Mouse (Mus musculus) ES-Bruce4 (cell line): Measurements from ENCODE around the gene Nectin2. TPM values are rescaled to one million over a fixed set of nuclear protein-coding genes. Genes with fewer than 3 reads are reported as not detected.

ENCODE experiments used
- H3K27ac ChIP-seq: 2 replicates; pipeline ENCODE4 v1.5.1; 2012; ENCODE audit warnings: low read length, inconsistent platforms; ENCODE audit not compliant: insufficient read depth
- H3K27me3 ChIP-seq: 2 replicates; pipeline ENCODE4 v1.6.1; 2012; ENCODE audit warnings: mild to moderate bottlenecking, low read length, inconsistent platforms; ENCODE audit not compliant: control insufficient read depth, poor library complexity, insufficient read depth, severe bottlenecking
- H3K36me3 ChIP-seq: 2 replicates; pipeline ENCODE4 v1.6.1; 2012; ENCODE audit warnings: inconsistent platforms, mild to moderate bottlenecking, low read length, moderate library complexity; ENCODE audit not compliant: control insufficient read depth, poor library complexity, insufficient read depth, severe bottlenecking
- H3K4me1 ChIP-seq: one replicate; pipeline ENCODE4 v1.8.1; 2011; ENCODE audit warnings: low read length; ENCODE audit not compliant: control insufficient read depth, insufficient read depth
- H3K4me3 ChIP-seq: 2 replicates; pipeline ENCODE4 v1.5.1; 2011; ENCODE audit warnings: low read depth, mild to moderate bottlenecking, low read length
- H3K9ac ChIP-seq: 2 replicates; pipeline ENCODE4 v1.6.1; 2012; ENCODE audit warnings: low read depth, mild to moderate bottlenecking, inconsistent platforms; ENCODE audit not compliant: poor library complexity, severe bottlenecking
- H3K9me3 ChIP-seq: replicated peaks from 2 replicates; pipeline ENCODE4 v1.6.1; 2012; ENCODE audit warnings: mild to moderate bottlenecking, low read length, inconsistent platforms; ENCODE audit not compliant: control insufficient read depth, poor library complexity, insufficient read depth, severe bottlenecking
- CTCF ChIP-seq: IDR thresholded peaks from one replicate; pipeline ENCODE4 v1.8.1; 2011; ENCODE audit warnings: low read depth, low read length
- EP300 ChIP-seq: IDR thresholded peaks from 2 replicates; pipeline ENCODE4 v1.6.1; 2011; ENCODE audit warnings: low read depth, low read length; ENCODE audit not compliant: insufficient read depth
- POLR2A ChIP-seq: IDR thresholded peaks from one replicate; pipeline ENCODE4 v1.8.1; 2011; ENCODE audit warnings: low read length; ENCODE audit not compliant: insufficient read depth
- polyA plus RNA-seq: library from polyadenylated mRNA; stranded (reverse); fragments of >200 nt; gene quantifications from 2 replicates; pipeline ENCODE4 v1.2.4, GENCODE M21; 2011; ENCODE audit warnings: low read depth; ENCODE audit not compliant: missing spikeins, insufficient read depth, insufficient read length

Gene Nectin2
- polyA plus RNA-seq, 1 experiment = 86.7 TPM

GRCm38 (mm10) chr7:19752652-19753051, 2.4 kb upstream of the Nectin2 start:
- Histone ChIP-seq H3K4me3 (no peak overlapping the region), H3K4me1 (peaks cover 5% of the 10 kb centered on the region), H3K27me3 (no peaks in the 10 kb centered on the region), H3K9ac (no peak overlapping the region), H3K27ac (peak overlapping the region; percentile 28; the same call in 1 of the 2 replicates), H3K9me3 (no peaks in the 10 kb centered on the region), H3K36me3 (0 out of 2 replicates have a peak, but pooled peaks cover 2% of the 10 kb centered on the region)
- TF ChIP-seq POLR2A (no peak), EP300 (no peak), CTCF (peak; percentile 74)

- H3K4me3 ChIP-seq = no peak overlapping the region
- H3K27ac ChIP-seq = no peak overlapping the region
- H3K36me3 ChIP-seq = no peaks in the 10 kb centered on the region
- H3K4me1 ChIP-seq = peaks cover 6% of the 10 kb centered on the region
- no peaks in the 10 kb centered on the region for H3K9me3 ChIP-seq
- TF ChIP-seq POLR2A (no peak), CTCF (no peak), EP300 (no peak)
- H3K9ac ChIP-seq = no peak overlapping the region
- no peaks in the 10 kb centered on the region for H3K27me3 ChIP-seq
These were observed 744 bp upstream of the Nectin2 start for GRCm38 (mm10) chr7:19751070-19751383.

GRCm38 (mm10) chr7:19749389-19750216, 680 bp downstream of the Nectin2 start:
- no peaks in the 10 kb centered on the region for H3K9me3 ChIP-seq
- TF ChIP-seq EP300 (peak; percentile 72), CTCF (peak; percentile 86), POLR2A (peak; percentile 54)
- no peaks in the 10 kb centered on the region for H3K27me3 ChIP-seq
- peaks cover 11% of the 10 kb centered on the region for H3K4me1 ChIP-seq
- peak overlapping the region; percentile 79 for H3K9ac ChIP-seq
- H3K27ac ChIP-seq = peak overlapping the region; percentile 12; the same call in 1 of the 2 replicates
- peak overlapping the region; percentile 84 for H3K4me3 ChIP-seq
- no peaks in the 10 kb centered on the region for H3K36me3 ChIP-seq

- Histone ChIP-seq H3K27ac (peak overlapping the region; percentile 73), H3K27me3 (no peaks in the 10 kb centered on the region), H3K9me3 (no peaks in the 10 kb centered on the region), H3K9ac (peak overlapping the region; percentile 79), H3K36me3 (peaks cover 10% of the 10 kb centered on the region), H3K4me3 (peak overlapping the region; percentile 84), H3K4me1 (peaks cover 18% of the 10 kb centered on the region)
- TF ChIP-seq CTCF (no peak), EP300 (0 out of 2 replicates have a peak, but pooled peaks have one; percentile 59)
These were observed 1.8 kb downstream of the Nectin2 start for GRCm38 (mm10) chr7:19748219-19749195.

- Histone ChIP-seq H3K9ac (peak overlapping the region; percentile 79), H3K36me3 (peaks cover 15% of the 10 kb centered on the region), H3K27ac (peak overlapping the region; percentile 41), H3K9me3 (no peaks in the 10 kb centered on the region), H3K4me3 (peak overlapping the region; percentile 84), H3K27me3 (no peaks in the 10 kb centered on the region), H3K4me1 (peaks cover 21% of the 10 kb centered on the region)
- TF ChIP-seq EP300 (peak; percentile 87), POLR2A (no peak), CTCF (no peak)
These were observed 2.7 kb downstream of the Nectin2 start for GRCm38 (mm10) chr7:19747420-19748218.
